Mouse (Mus musculus): ENCODE results near the gene Bcl2.

Gene Bcl2

DNA sequence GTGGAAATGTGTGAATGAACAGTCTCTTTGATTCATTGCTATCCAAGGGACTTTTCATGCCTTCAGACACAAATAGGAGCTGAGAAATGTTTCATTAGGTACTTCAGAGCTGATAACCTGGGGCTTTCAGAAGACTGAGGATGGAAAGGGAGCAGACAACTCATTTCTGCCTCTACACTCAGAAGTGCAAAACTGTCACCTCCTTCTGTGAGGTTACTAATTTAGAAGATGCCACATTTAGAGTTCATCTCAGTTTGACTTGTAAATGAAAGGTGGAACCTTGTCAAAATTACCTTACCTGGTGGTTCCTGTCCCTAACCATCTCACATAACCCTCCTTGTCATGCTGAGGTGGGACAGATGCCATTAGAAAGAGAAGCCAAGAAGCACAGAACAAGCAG, 128.7 kb downstream of the Bcl2 start:
- DNase-seq (ENCODE audit: low spot score): no peak

DNA sequence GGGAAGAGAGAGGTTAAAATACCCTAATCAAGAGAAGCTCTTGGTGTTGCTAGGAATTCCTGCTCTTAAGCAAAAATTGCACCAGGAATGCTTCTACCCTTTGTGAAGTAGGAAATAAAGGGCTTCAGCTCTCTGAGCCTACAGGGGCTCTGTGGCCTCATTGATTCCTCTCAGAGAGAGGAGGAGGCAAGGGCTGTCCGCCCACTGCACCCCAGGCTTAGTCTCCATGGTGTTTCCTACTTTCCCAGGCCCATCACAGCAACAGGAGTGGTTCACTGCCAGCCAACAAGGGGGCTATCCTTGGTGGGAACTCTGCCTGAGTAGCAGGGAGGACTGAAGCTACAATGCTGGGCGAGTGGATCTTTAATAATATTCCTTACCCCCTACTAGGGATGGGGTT, 129.2 kb downstream of the Bcl2 start:
- no peak for DNase-seq (ENCODE audit: low spot score)

DNA sequence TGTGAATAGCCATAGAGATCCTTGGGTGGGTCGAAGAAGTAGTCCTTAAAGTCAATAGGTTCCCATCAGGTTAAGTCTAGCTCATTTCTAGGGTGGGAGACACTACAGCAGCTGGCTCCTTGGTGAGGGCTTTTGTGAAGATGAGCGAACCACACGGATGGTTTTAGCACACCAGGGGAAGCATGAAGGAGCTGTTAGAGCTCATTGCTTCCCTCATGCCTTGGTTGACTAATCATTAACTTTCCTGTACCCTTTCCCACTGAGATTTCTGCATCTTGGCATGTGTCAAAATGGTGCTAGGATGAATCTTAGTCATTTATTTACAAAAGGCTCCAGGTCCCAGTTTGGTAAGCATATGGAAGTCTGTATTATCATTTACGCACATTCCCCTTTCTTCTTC, 129.8 kb downstream of the Bcl2 start:
- DNase-seq (ENCODE audit: low spot score): no peak

DNA sequence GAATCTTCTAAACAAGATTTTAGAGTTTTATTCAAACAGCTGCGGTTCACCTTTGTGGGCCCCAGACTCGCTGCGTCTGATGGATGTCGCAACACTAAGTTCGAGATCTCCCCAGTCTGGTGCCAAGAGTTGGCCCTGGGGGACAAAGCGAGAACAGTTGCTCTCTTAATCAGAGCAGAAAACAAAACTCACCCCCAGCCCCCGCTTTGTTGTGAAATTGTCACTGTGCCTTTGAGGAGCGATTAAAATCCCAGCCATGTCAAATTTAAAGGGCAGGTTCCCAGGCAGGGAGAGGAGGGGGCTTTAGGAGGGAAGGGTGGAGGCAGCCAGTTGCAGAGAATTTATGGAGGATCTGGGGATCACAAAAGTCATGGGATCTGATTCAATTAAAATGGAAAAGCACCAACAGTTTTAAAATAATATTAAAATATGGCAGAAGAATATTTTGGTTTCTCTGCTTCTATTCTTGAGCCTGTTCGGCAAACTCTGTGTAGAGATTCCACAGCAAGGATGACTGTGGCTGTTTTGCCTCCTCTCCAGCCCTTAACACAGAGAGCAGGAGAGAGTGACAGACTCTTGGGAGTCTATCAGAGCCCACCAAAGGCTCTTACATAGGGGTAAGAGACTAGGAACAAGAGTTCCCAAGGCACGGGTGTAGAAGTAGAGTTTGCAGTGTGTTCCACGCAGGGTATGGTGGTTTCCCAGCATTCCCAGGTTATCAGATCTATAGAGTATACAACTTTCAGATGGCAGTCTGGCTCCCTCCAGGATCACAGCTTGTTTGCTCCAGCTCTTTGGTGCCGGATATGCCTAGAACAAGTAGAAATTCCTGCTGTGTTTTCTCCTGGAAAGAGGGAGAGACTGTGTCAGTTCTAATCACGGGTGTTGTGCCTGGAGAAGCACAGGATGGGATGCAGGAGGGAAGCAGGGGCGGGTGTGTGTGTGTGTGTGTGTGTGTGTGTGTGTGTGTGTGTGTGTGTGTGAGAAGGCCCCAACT, 130.5 kb downstream of the Bcl2 start:
- peak; percentile 4 for DNase-seq (ENCODE audit: low spot score)

DNA sequence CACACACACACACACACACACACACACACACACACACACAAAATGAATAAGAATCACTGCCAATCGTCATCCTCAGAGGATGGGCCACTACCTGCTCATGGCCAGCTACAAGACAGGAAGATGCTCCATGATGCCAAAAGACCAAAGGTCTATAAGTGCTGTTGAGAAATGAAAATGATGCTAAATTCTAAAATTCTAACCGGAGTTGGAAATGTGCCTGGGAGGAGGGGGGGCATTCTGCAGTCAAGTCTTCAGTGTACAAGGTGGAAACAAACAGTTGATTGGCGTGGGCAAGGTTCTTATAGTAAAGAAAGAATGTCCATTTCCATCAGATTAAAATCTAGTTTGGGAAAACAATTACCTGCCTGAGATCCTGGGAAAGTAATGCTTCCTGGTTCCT, 131.3 kb downstream of the Bcl2 start:
- DNase-seq (ENCODE audit: low spot score): no peak

DNA sequence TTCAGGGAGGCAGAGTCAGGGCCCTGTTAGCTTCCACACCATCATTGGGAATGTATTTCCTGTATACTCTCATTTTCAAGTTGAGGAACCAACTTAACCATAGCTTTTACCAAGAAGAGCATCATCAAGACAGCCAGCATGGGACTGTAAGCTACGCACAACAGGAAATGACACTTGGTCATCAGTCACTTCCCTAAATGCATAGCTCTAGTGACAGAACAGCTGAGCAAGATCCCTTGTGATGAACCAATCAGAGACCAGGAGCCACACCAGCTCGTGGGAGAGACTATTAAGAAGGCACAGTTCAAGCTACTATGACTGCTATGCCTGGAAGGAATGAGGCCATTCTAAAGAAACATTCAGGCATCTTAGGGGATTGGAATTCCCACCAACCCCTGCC, 132.3 kb downstream of the Bcl2 start:
- DNase-seq (ENCODE audit: low spot score): no peak

DNA sequence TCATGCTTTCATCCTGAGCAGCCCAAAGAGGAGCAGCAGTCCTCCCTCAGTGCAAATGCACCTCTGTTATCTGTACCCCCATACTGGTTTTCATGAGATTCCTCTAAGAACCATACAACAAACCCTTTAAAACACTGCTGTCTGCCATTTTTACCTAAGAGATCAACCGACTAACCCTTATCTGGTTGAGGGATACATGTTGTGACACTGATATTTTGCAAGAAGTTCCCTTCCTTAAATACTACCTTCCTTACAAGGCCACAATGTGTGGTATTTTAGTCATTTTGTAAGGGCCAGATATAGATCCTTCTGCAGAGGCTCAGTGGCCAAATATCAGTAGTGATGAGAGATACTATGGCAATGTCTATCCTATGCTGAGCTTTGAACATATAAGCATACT, 134.3 kb downstream of the Bcl2 start:
- DNase-seq (ENCODE audit: low spot score): no peak

DNA sequence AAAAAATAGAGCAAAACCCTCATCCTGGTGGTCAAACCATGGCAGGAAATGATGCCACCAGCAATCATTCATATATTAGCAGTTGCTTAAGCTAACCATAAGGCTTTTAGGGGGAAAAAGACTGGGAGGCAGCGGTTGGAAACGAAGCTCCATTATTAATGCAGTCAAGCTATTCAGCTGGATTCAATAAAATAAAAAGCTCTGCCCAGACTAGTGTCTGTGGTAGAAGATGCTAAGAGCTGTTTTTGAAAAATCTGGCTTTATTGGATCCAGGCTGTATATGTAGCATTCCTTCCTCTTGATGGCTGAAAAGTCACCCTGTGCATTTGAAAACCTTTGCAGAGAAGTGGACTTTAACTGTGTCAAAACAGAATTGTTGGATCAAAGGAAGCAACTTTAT, 141.6 kb downstream of the Bcl2 start:
- DNase-seq (ENCODE audit: low spot score): no peak

DNA sequence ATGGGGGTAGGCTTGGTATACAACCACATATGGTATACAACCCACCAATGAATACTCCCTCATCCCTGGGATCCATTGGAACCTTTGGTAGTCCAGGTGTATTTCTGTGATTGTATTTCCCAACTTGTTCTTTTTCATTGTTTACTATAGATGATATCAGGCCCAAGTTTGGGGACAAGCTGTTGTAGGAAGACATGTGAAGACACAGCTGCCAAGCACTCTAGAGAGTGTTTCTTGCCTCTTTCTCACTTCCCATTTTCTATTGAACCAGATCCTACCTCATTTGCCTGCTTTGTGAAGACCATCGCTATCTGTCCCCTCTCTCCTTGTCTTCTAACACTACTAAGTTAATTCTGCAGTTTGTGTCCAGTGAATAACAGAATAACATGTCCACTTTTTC, 143.2 kb downstream of the Bcl2 start:
- DNase-seq (ENCODE audit: low spot score): no peak

DNA sequence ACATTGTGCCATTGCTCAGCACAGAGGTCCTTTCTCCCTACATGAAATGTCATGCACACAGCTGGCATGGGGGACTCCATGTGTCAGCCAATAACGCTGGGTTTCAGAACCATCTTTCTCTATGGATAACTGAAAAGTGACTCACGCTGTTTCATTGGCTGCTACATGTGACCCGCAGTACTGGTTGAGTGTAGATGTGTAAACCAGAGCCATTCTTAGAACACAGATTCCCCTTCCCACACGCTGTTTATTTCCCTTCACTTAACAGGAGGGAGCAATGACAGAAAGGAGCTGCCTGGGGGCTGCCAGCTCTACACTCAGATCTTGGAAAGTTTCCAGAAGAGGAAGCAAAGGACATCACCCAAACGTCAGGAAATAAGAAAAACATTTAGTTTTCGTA, 143.7 kb downstream of the Bcl2 start:
- DNase-seq (ENCODE audit: low spot score): no peak

DNA sequence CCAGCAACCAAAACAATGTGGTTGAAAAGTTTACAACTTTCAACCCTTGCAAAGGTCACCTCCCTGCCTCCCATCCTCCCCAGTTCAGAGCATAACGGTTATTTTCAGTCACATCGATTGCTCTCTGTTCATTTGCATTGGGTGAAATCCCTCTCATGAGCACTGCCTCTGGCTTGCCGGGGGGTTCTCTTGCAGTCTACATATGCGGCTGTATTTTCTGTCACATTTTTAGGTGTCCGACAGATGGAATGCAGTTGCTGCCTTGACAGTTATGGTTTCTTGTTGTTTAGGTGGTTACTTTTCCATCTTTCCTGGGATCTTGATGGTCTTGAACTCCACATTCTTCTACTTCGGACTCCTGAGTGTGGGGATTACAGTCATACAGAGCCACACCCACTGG, 144.4 kb downstream of the Bcl2 start:
- DNase-seq (ENCODE audit: low spot score): no peak

DNA sequence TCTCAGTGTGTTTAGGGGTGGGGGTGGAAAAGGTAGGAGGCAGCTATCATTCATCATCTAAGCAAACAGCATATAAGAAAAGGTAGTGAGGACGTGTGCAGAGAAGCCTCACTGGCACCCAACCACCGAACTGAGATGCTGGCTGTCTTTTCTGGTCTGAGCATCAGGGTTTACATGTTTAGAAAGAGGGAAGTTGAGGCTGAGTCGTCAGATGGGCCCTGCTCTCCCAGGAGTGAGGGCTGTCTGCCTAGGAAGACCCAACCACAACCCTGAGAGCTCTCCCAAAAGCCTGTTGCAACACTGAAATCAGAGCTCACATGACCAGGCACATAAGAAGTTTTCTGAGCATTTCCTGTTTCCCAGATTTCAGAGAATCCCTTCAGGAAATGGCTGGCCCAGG, 145.2 kb downstream of the Bcl2 start:
- DNase-seq (ENCODE audit: low spot score): no peak

DNA sequence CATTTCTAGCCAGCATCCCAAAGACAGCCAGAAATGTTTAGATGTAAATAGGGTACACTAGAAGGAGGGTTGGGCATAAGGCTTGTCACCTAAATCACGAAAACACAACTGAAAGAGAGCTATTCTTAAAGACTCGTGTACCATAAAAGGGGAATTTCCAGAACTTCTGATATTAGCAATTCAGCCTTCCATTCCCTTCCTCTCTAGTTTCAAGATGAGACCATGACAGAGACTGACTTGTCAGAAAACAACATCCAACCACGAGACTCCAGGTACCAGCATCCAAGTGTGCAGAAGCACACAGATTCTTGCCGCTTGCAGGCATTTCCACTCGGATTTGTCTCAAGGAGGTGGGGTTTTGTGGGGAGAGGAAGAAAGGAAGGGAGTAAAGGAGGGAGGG, 146.6 kb downstream of the Bcl2 start:
- no peak for DNase-seq (ENCODE audit: low spot score)

DNA sequence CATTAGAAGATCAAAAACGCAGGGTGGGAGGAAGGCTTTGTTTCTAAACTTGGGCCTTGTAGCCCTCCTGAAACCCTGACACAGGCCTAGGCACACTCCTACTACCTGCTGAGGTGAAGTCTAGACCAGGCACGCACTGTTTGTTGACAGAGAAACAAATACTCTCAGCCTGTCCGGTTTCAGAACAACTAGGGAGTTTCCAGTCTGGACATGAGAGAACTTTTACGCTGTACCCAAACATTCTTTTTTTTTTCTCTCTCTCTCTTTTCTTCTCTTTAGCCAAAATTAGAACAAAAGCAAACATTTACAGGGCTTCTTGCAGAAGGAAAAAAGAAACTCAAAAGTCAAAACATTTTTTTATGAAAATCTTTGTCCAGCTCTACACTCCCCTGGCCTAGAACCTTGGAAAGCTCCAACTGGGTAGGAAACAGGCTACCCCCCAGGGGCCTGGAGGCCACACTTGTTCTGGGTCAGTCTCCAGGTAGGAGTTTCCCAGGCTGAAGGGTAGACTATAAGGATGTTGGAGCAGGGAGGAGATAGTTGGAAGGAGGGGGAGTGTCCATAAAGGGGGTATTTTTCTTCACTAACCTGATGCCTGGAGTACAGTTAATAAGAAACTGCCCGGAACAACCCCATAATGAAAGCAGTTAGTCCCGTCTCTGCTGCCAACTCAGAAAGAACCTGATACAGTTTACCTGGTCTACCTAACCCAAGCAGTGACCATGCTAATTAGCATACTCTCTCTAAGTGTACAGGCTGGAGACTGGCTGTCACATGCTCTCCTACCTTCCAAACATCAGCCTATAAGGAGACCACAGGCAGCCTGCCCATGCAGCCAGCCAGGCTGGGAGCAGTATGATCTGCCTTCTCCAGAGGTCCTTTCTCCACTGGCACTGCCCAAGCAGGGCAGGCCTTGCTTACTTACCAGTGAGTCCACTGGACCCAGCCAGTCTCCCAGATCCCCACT, 147.7 kb downstream of the Bcl2 start:
- DNase-seq (ENCODE audit: low spot score): no peak

DNA sequence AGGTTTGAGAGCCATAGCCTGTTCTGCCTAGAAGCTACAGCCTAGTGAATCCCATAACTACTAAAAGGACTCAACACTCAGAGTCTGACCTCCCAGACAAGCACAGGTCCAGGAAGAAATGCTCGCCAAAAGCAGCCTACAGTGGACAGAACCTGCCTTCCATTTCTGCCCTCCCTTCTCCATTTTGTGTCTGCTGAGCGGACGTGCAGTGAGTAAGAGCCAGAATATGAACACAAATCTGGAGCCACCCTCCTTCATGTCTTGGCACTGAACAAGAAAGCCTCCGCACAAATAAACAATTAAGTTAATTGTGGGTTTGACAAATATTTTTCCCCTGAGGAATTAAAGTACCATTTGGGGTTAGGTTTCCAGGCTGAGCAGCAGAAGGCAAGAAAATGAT, 148.8 kb downstream of the Bcl2 start:
- no peak for DNase-seq (ENCODE audit: low spot score)

DNA sequence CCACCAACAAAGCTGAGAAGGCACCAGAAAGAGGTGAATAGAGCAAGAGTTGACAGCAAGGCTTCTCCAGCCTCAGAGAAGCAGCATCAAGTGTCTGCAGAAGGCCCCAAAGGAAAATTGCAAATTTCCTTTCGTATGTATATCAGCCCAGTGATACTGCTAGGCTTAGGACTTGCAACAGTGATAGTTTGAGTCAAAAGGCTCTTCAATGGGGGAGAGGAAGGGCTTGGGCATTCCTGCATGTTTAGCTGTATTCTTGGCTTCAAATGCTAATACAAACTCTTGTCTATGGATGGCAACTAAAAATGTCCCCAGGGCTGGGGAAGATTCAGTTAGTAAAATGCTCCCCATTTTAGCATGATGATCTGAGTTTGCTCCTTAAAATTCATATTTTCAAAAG, 149.6 kb downstream of the Bcl2 start:
- no peak for DNase-seq (ENCODE audit: low spot score)

DNA sequence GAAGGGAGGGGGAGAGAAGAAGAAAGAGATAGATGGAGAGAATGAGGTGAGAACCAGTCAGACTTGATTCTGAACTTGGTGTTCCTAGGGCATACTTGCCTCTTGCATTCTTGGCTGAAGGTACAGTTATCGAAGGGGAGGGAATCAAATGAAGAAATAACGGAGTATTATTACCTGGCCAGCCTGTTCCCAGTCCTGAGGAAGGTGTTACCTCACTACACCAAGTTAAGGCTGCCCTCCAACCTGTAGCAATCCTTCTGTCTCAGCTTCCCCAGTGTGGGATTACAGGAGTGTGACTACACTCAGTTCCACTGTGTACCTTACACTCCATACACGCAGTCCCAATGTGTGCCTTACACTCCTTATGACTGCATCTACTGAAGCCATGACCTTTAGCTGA, 151.3 kb downstream of the Bcl2 start:
- no peak for DNase-seq (ENCODE audit: low spot score)

DNA sequence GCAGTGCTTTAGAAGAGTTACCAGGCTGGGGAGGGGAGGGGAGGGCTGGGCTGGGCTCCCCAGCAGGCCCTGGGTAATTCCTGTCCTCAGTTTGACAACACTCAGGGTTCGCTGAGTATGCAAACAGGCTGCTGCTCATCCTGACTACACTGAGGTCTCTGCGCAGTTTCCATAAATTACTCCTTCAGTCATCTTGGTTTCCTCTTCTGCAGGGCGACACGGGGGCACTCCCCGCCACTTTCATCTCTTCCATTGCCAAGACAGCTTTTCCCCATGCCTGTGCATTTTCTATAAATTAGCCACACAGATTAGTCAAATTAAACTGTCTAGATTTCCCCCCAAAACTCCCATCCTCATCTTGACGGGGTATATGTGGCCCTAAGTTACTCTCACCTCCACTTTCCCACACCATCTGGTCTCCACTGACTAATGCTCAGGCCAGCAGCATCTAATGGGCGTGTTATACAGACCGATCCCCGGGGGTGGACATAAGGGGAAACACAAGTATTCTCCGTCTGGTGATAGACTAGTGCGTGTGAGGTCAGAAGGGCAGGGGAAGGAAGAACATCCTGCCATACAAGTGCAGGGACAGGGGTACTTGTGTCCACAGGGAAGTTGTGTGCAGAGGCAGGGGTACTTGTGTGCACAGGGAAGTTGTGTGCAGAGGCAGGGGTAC, 152.9 kb downstream of the Bcl2 start:
- DNase-seq (ENCODE audit: low spot score): no peak

DNA sequence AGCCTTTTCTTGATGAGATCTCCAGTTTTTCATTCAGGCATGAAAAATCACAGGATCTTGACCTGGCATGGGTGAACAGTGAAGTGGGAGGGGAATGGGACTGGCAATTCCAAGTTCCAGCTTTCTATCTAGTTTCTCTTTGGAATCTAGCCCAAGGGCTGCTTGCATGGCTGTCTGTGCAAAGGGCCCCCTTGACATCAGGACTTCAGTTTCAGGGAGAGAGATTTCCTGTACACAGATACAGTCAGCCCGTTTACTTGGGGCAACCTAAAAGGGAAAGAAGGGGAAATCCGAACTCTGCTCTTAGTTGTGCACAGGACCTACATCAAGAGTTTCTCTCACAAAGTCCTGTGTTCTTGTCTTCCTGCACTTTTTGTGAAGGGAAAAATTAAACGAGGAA, 154.0 kb downstream of the Bcl2 start:
- no peak for DNase-seq (ENCODE audit: low spot score)

DNA sequence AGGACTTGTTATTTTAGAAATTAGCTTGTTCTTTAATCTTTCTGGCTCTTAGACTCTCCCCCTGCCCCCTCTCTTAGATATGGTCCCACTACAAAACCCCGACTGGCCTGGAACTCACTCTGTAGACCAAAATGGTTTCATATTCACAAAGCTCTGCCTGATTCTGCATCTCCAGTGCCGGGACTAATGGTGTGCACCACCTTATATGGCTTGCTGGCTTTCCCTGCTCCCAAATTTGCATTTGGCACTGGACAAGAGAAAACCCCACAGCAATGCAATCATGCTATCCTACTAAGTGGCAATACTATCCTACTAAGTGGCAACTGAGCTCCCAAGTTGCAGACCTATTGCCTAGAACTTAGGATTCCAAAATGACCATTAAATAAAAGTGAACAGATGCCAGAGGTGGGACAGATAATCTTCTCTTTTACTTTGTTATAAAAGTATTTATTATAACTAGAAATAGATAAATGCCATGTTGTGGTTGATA, 154.9 kb downstream of the Bcl2 start:
- DNase-seq (ENCODE audit: low spot score): no peak

DNA sequence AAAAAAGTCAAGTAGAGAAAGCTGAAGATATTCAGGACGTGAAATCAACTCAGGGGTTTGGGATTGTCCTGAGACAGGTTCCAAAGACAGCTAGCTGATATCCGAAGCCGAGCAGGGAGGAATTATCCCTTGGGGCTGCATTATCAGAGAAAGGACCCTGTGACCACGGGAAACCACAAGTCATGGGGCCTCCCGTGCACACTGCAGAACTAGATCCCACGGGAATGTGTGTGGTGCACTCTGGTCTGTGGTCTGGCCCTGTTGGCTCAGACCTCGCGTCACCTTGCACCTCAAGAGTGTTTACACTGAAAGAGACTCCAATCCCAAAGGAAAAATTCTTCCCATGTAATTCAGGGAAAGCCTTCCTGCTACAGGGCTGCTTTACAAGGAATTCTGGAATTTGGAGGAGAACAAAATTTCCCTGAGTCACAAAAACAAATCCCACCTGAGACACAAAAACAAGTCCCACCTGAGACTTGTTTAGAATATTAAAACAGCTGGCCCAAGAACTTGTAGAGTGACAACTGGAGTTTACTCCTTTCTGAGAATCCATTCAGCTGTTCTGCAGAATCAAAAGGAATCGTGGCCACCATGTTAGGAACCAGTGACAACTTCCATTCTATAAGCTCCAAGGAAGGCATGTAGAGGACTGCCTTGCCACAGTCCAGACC, 158.4 kb downstream of the Bcl2 start:
- no peak for DNase-seq (ENCODE audit: low spot score)
